ENCODE assay signal across 25 mouse cellular contexts in the genomic region with DNA sequence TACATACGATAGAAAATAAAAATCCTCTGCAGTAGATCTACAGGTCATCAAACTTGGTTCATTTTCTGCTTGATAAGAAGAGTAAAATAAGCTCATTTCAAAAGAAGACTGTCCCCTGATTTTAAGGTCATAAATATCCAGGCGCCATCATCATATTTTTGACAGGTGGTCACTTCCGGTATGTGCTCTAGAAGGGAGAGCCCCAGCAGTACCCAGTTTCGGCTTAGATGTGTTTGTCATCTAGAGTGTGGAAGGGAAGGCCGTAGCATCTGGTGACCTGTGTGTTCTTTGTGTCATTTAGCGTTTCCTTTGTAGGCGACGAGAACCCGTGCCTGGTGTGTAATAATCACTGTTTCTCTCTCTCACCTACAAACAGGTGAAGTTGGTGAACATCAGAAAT.
A peak's percentile ranks its signal among the peaks of the same experiment; 100 is the strongest.
DNase-seq lines count a peak whose midpoint lies in the region; ATAC-seq and TF ChIP-seq lines count a peak whose summit lies in the region.
"Had no signal": no experiment of that assay in that cellular context is flagged by ENCODE, and none has a peak within 500 bp of the region (broad histone marks: within the 10 kb centered on the region; RNA-seq: fewer than 3 reads in every experiment).

No protein-coding gene starts in this region.

- no peak for ATAC-seq in heart, embryonic 13.5 days (ENCODE audit: extremely low read depth, insufficient number of reproducible peaks, low FRiP score, low TSS enrichment)
- ATAC-seq in heart, embryonic 16.5 days (replicated peaks; ENCODE audit: extremely low read depth, insufficient read depth, low FRiP score), result no peak
- no peak for ATAC-seq in liver, postnatal 0 days
- ATAC-seq in liver, embryonic 11.5 days (replicated peaks; ENCODE audit: low FRiP score), result no peak
- ATAC-seq: activated CD4-positive, CD25-positive, alpha-beta regulatory T cell, adult 4 months; CD4-positive, CD25-positive, alpha-beta regulatory T cell, adult 4 months; Patski had no signal

- H3K27ac ChIP-seq in heart, embryonic 13.5 days (replicated peaks), result peak overlapping the region; percentile 71
- H3K27ac ChIP-seq in heart, embryonic 16.5 days (ENCODE audit: low read length), result 0 out of 2 replicates have a peak overlapping the region, but pooled peaks have one; percentile 54
- H3K27ac ChIP-seq in liver, postnatal 0 days (ENCODE audit: low read depth), result peak overlapping the region; percentile 3; the same call in 1 of the 2 replicates
- H3K27ac ChIP-seq in liver, embryonic 11.5 days (ENCODE audit: low read depth, low read length), result no peak overlapping the region
- H3K27ac ChIP-seq: embryonic facial prominence, embryonic 13.5 days; embryonic facial prominence, embryonic 15.5 days; forebrain, embryonic 10.5 days; forebrain, embryonic 12.5 days had no signal

- no peak for DNase-seq in heart, postnatal 14 days
- no peak for DNase-seq in heart, adult 9 months (ENCODE audit: low spot score in 2 of 2)
- no peak for DNase-seq in liver, postnatal 0 days
- no peak for DNase-seq in liver, embryonic 11.5 days (ENCODE audit: low spot score)
- DNase-seq in cerebellum, adult 9-11 months, result no peak
- DNase-seq: adrenal gland, adult 8-10 months; adrenal gland, postnatal 14 days; adrenal gland, postnatal 36 days; B cell, adult 2 months; cerebellum, adult 11-12 months; cerebellum, adult 2 months; cerebellum, adult 9-10 months; cerebellum, postnatal 14 days; cerebellum, postnatal 36 days had no signal

- peaks cover 8% of the 10 kb centered on the region; the same call in 1 of the 2 replicates for H3K36me3 ChIP-seq in heart, embryonic 13.5 days
- H3K36me3 ChIP-seq in heart, embryonic 16.5 days (ENCODE audit: control insufficient read depth, insufficient read depth), result peaks cover 2% of the 10 kb centered on the region; the same call in 1 of the 2 replicates
- no peaks in the 10 kb centered on the region for H3K36me3 ChIP-seq in liver, postnatal 0 days (replicated peaks; ENCODE audit: insufficient read depth, low read length)
- H3K36me3 ChIP-seq in liver, embryonic 11.5 days (ENCODE audit: control insufficient read depth, insufficient read depth, low read length), result no peaks in the 10 kb centered on the region
- H3K36me3 ChIP-seq: embryonic facial prominence, embryonic 13.5 days; embryonic facial prominence, embryonic 15.5 days; forebrain, embryonic 10.5 days; G1E had no signal

- intact Hi-C loops in heart, postnatal 14 days (cut with DNase I), result no loop called here

- no peaks in the 10 kb centered on the region for H3K9me3 ChIP-seq in heart, embryonic 13.5 days
- no peaks in the 10 kb centered on the region for H3K9me3 ChIP-seq in heart, embryonic 16.5 days (replicated peaks; ENCODE audit: control insufficient read depth, low read length)
- no peaks in the 10 kb centered on the region for H3K9me3 ChIP-seq in liver, postnatal 0 days (ENCODE audit: low read length)
- H3K9me3 ChIP-seq in liver, embryonic 11.5 days (ENCODE audit: control insufficient read depth, low read length), result no peaks in the 10 kb centered on the region
- H3K9me3 ChIP-seq: embryonic facial prominence, embryonic 13.5 days; embryonic facial prominence, embryonic 15.5 days; forebrain, embryonic 10.5 days; forebrain, embryonic 12.5 days; G1E had no signal

- H3K4me3 ChIP-seq in heart, embryonic 13.5 days, result no peak overlapping the region
- H3K4me3 ChIP-seq in heart, embryonic 16.5 days (ENCODE audit: low read length), result no peak overlapping the region
- H3K4me3 ChIP-seq in liver, postnatal 0 days (ENCODE audit: low read depth, low read length), result no peak overlapping the region
- no peak overlapping the region for H3K4me3 ChIP-seq in liver, embryonic 11.5 days (ENCODE audit: low read depth, low read length)
- H3K4me3 ChIP-seq: embryonic facial prominence, embryonic 13.5 days; embryonic facial prominence, embryonic 15.5 days; erythroblast, embryonic 14.5 days; forebrain, embryonic 10.5 days; forebrain, embryonic 12.5 days had no signal

- no peaks in the 10 kb centered on the region for H3K27me3 ChIP-seq in heart, embryonic 13.5 days (replicated peaks)
- no peaks in the 10 kb centered on the region for H3K27me3 ChIP-seq in heart, embryonic 16.5 days (ENCODE audit: control insufficient read depth, insufficient read depth, low read length)
- no peaks in the 10 kb centered on the region for H3K27me3 ChIP-seq in liver, postnatal 0 days (ENCODE audit: insufficient read depth, low read length)
- H3K27me3 ChIP-seq in liver, embryonic 11.5 days (replicated peaks; ENCODE audit: control insufficient read depth, insufficient read depth, low read length), result no peaks in the 10 kb centered on the region
- H3K27me3 ChIP-seq: embryonic facial prominence, embryonic 13.5 days; embryonic facial prominence, embryonic 15.5 days; forebrain, embryonic 12.5 days; Patski had no signal

- no peak for TF ChIP-seq CTCF in liver, postnatal 0 days (IDR thresholded peaks at IDR 0.05; ENCODE audit: low read depth)

- no peak for TF ChIP-seq EP300 in liver, postnatal 0 days (IDR thresholded peaks at IDR 0.05; ENCODE audit: low read depth)

- H3K9ac ChIP-seq in heart, embryonic 13.5 days, result no peak overlapping the region; the same call in 1 of the 2 replicates
- no peak overlapping the region for H3K9ac ChIP-seq in heart, embryonic 16.5 days (ENCODE audit: low read length)
- H3K9ac ChIP-seq in liver, postnatal 0 days (replicated peaks), result no peak overlapping the region
- H3K9ac ChIP-seq in liver, embryonic 11.5 days (ENCODE audit: low read depth, low read length), result no peak overlapping the region
- H3K9ac ChIP-seq: embryonic facial prominence, embryonic 13.5 days; embryonic facial prominence, embryonic 15.5 days; forebrain, embryonic 12.5 days had no signal

- 78% methylated on average over 9 of the region's 9 CpGs for WGBS in heart, embryonic 13.5 days
- 74% methylated on average over 9 of the region's 9 CpGs for WGBS in heart, embryonic 16.5 days
- 80% methylated on average over 9 of the region's 9 CpGs for WGBS in liver, postnatal 0 days (ENCODE audit: insufficient replicate concordance)
- 86% methylated on average over 9 of the region's 9 CpGs for WGBS in liver, embryonic 11.5 days

- peaks cover 55% of the 10 kb centered on the region for H3K4me1 ChIP-seq in heart, embryonic 13.5 days
- H3K4me1 ChIP-seq in heart, embryonic 16.5 days (ENCODE audit: control insufficient read depth, insufficient read depth, low read length), result peaks cover 30% of the 10 kb centered on the region
- H3K4me1 ChIP-seq in liver, postnatal 0 days (ENCODE audit: insufficient read depth), result peaks cover 3% of the 10 kb centered on the region; the same call in 1 of the 2 replicates
- no peaks in the 10 kb centered on the region; the same call in 1 of the 2 replicates for H3K4me1 ChIP-seq in liver, embryonic 11.5 days (replicated peaks; ENCODE audit: control insufficient read depth, insufficient read depth, low read length)
- H3K4me1 ChIP-seq: forebrain, embryonic 10.5 days had no signal

- no peak overlapping the region for H3K4me2 ChIP-seq in heart, embryonic 13.5 days
- H3K4me2 ChIP-seq in heart, embryonic 16.5 days (ENCODE audit: low read depth, low read length), result no peak overlapping the region
- H3K4me2 ChIP-seq in liver, postnatal 0 days (ENCODE audit: low read depth, low read length), result no peak overlapping the region
- no peak overlapping the region for H3K4me2 ChIP-seq in liver, embryonic 11.5 days
- H3K4me2 ChIP-seq: embryonic facial prominence, embryonic 13.5 days; embryonic facial prominence, embryonic 15.5 days; forebrain, embryonic 12.5 days had no signal
